Mouse (Mus musculus) cerebellum, adult (tissue): ENCODE measurements at regions not wholly inside any gene's neighbourhood (a gene's known extent, or its start where the extent isn't known, plus 50 kb on each side); places are given as distances from the start of the nearest gene placed in this dataset.
A peak's percentile ranks its signal among the peaks of the same experiment; 100 is the strongest.
"Not testable (repeated sequence)": the region's sequence is repeated elsewhere in the genome, so short reads cannot be mapped to it uniquely, and the experiment has no call there.

Experiments
- ATAC-seq: cut with Nextera tagmentation; 2 replicates; pipeline ENCODE4 v1.9.2; 2017; ENCODE audit warnings: mild to moderate bottlenecking, moderate library complexity, mixed read lengths; ENCODE audit not compliant: insufficient number of reproducible peaks, low FRiP score, low TSS enrichment

DNA sequence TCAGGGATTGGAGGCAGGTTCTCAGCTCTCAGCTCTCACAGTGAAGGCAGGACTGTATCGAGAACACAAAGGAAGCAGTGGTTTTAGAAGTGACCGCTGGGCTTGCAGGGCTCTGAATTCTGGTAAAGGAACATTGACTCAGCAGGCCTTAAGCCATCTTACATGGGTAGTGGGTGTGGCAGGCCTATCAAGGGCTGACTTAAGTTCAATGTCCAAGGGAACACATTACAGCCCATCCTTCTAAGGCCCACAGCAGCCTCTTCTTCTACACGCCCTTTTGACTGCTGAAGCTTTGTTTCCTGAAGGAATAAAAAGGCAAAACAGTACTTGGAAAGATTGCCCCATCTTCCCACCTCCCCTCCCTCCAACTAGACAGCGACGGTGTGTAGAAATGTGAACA lies 137.6 kb downstream of the Tnfsf18 start:
- ATAC-seq: no peak

GRCm38 (mm10) chr1:161621291-161621690 lies 126.8 kb downstream of the Tnfsf18 start:
- ATAC-seq: peak; percentile 68; the same call in 1 of the 2 replicates

GRCm38 (mm10) chr1:161614091-161614490 lies 119.6 kb downstream of the Tnfsf18 start:
- ATAC-seq: not testable (repeated sequence)

DNA sequence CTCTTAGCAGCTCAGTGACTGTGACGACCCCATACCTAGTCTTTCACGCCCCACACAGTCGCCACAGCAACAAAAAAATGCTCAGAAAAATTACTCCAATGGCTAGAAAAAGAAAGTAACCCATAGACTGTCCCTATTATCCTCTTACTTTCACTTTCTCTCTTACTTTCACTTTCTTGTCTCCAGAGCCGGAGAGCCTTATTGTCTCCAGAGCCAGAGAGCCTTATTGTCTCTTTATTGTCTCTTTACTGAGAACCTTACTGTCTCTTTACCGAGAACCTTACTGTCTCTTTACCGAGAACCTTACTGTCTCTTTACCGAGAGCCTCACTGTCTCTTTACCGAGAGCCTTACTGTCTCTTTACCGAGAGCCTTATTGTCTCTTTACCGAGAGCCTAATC lies 119.2 kb downstream of the Tnfsf18 start:
- not testable (repeated sequence) for ATAC-seq

DNA sequence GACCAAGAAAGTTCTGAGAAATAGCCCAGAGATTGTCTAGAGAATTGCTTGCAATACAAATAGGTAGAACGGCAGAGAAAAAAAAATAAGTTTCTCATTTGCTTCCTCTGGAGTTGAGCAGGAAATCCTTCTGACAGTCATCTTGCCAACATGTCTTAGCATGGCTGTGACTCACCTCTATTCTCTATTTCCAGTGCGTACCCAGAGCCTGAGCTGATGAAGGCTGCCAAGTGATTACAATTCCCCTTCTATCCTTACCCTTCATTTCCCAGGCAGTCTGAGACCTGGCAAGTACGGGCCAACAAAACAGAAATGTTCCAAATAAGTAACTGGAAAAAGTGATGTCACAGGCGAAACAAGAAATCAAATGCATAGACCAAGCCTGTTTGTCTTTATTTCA lies 113.0 kb downstream of the Tnfsf18 start:
- ATAC-seq: no peak

GRCm38 (mm10) chr1:161602150-161602549 lies 107.7 kb downstream of the Tnfsf18 start:
- no peak for ATAC-seq

DNA sequence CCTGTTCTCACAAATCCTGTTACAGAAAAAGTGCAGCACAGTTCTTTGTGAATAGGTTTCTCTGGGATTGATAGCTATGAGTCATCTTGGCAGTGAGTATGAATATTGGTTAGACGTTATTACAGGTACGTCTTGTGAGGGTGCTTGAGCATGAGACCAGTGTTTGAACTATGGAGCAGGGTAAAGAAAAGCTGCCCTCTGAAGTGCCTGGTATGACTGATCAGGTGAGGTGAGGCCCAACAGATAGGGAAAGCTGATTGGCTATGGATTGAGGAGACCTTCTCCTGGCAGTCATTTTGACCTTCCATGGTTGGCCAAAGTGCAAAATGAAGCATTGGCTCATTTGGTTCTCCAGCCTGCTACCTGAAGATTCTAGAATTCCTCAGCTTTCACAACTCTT lies 106.7 kb downstream of the Tnfsf18 start:
- no peak for ATAC-seq

- ATAC-seq: no peak
Observed at GRCm38 (mm10) chr1:161598167-161598566, 103.7 kb downstream of the Tnfsf18 start.

DNA sequence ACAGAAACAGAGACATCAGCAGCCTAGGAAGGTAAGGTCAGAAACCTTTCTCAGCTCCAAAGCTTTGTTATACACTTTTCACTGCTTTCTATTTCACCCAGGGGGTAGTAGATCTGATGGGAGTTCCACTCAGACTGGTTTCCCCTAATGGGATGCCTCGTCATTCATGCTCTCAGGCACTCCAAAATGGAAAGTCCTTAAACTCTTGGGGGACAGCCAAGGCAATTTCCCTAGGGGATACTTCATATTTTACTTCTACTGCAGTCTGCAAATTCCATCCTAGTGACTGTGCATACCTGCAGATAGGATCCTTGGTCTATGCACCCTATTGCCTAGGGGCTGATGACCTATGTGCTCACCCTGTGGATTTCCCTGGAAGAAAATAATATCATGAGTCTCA lies 82.1 kb downstream of the Tnfsf18 start:
- no peak for ATAC-seq

- ATAC-seq: no peak
Observed at GRCm38 (mm10) chr1:161575939-161576338, 81.5 kb downstream of the Tnfsf18 start.

DNA sequence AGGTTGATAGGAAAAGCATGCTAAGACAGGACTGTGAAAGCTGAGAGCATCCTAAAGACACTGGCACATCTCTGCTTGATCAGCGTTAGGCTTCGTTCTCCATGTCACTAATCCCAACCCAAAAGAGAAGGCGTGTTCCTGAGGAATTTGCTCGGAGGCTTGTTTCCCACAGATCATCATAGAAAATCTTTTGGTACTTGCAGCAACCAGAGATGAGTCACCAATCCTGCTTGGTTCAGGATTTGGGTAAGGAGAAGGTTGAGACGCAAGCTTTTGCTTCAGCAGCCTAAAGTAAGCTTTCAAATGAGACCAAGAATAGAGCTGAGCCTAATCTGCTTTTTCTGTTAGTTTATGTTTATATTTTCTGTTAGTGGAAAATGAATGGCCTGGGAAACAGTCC lies 80.7 kb downstream of the Tnfsf18 start:
- ATAC-seq: no peak

DNA sequence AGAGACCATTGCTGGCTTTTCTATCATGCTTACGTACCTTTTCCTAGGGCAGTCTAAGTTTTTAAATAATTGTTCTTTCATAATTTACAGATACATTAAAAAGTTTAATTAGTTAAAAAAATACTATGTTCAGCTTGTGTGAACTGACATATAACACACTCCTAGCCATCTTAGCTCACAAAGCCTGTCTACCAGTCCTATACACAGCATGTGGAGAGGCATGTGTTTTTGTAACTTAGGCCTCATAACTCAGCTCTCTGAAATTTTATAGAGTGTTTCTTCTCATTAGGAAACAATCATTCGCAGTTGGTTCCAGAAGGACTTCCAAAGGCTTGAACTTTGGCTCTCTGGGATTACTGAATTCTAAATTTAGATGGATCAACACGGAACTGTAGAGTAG lies 76.3 kb downstream of the Tnfsf18 start:
- ATAC-seq: no peak

DNA sequence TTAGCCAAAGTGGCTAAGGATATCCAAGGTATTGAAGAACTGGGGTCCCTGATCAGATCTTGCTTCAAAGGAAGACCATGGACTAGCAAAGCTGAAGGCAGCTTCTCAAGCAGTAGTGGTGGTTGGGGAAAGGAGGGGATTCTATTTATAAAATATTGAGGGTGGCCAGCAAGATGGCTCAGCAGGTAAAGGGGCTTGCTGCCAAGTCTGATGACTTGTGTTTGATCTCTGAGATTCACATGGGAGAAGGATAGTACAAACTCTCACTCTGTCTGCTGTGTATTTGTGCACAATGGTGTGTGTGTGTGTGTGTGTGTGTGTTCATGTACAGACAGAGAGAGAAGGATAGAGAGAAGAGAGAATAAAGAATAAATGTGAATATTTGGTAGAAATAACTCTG lies 73.4 kb downstream of the Tnfsf18 start:
- no peak for ATAC-seq

GRCm38 (mm10) chr1:161560368-161560767 lies 65.9 kb downstream of the Tnfsf18 start:
- no peak for ATAC-seq
